Mouse (Mus musculus) midbrain, embryonic 12.5 days (tissue): ENCODE data around the gene 1500009L16Rik. TPM values are rescaled to one million over a fixed set of nuclear protein-coding genes. Genes with fewer than 3 reads are reported as not detected.

Experiments
- ATAC-seq: fragments of 200-750 bp; cut with Nextera tagmentation; 2 replicates; pipeline ENCODE4 v1.8.0; 2017; ENCODE audit warnings: low read depth, moderate TSS enrichment, moderate library complexity; ENCODE audit not compliant: low FRiP score
- H3K27ac ChIP-seq: fragments of 300-500 bp; sonication (generic); replicated peaks from 2 replicates; pipeline ENCODE4 v1.5.1; 2016; ENCODE audit warnings: mild to moderate bottlenecking
- H3K27me3 ChIP-seq: fragments of 300-500 bp; sonication (generic); 2 replicates; pipeline ENCODE4 v1.6.1; 2016; ENCODE audit warnings: mild to moderate bottlenecking
- H3K36me3 ChIP-seq: fragments of 300-500 bp; sonication (generic); 2 replicates; pipeline ENCODE4 v1.6.1; 2016
- H3K4me1 ChIP-seq: fragments of 300-500 bp; sonication (generic); 2 replicates; pipeline ENCODE4 v1.6.1; 2016
- H3K4me2 ChIP-seq: fragments of 300-500 bp; sonication (generic); replicated peaks from 2 replicates; pipeline ENCODE4 v1.6.1; 2016; ENCODE audit warnings: mild to moderate bottlenecking, moderate library complexity
- H3K4me3 ChIP-seq: fragments of 300-500 bp; sonication (generic); 2 replicates; pipeline ENCODE4 v1.5.1; 2016; ENCODE audit warnings: mild to moderate bottlenecking
- H3K9ac ChIP-seq: fragments of 300-500 bp; sonication (generic); replicated peaks from 2 replicates; pipeline ENCODE4 v1.6.1; 2016; ENCODE audit warnings: mild to moderate bottlenecking, moderate library complexity
- H3K9me3 ChIP-seq: fragments of 300-500 bp; sonication (generic); 2 replicates; pipeline ENCODE4 v1.6.1; 2016; ENCODE audit warnings: mild to moderate bottlenecking
- WGBS: fragments of 180-500 bp; shearing (Covaris S2); methylation state at CpG from one replicate; pipeline ENCODE4 v1.1.7; 2016; 5-methylcytosine and 5-hydroxymethylcytosine counted together
- polyA plus RNA-seq: library from polyadenylated mRNA; unstranded; fragments of >200 nt; fragmentation: Nextera tagmentation; extraction: Ambion mirVana; gene quantifications from 2 replicates; pipeline ENCODE4 v1.2.1, GENCODE M21; 2016

The 1500009L16Rik gene
- polyA plus RNA-seq: 40.8 and 47.8 TPM in 2 replicates

DNA sequence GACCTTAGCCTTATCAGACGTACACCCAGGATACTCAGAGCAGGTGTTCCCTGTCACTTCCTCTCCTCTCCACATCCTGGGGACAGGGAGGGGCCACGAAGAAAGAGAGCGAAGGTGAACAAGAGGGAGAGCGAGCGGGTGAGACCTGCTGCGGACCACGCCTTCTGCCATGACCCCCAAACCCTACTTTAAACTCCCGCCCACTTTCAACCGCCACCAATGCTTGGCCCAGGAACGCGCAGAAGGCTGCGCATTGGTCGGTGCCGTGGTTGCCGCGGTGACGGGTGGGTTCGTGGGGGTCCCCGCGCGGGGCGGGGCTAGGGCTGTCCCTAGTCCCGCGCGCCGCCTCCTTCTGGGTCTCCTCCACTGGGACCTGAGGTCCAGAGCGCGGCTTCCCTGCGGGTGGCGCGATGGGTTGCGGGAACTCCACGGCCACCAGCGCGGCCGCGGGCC is at the start of gene 1500009L16Rik:
1500009L16Rik (plus strand) TSS at position 287 of the 453 bp plus-strand sequence.
- Histone ChIP-seq H3K4me2 (peak within 1 kb of the TSS; percentile 84), H3K36me3 (no peaks in the 10 kb centered on the region), H3K9me3 (0 out of 2 replicates have a peak, but pooled peaks cover 3% of the 10 kb centered on the region), H3K27me3 (peaks cover 3% of the 10 kb centered on the region; the same call in 1 of the 2 replicates), H3K4me1 (peaks cover 13% of the 10 kb centered on the region), H3K9ac (peak within 1 kb of the TSS; percentile 83), H3K27ac (no peak within 1 kb of the TSS), H3K4me3 (peak within 1 kb of the TSS; percentile 82)
- under 1% methylated on average over 33 of the region's 37 CpGs for WGBS
- ATAC-seq: peak; percentile 99

DNA sequence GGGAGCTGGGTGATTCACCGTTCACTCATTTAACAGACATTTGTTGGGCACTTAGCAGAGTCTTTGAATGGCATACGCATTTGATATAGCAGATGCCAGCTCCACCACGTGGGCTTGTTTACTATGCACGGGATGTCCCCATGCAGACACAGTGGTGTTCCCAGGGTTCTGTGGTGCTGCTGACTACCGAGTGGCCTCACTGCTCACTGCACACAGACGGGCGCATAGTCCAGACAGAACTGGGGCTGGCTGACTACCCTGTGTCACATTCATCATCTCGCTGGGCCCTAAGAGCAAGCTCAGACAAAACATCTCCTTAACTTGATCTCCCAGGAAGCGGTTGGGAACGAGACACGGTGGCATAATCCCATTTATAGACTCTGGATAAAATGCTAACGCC is 41.3 kb upstream of the 1500009L16Rik start:
- 74% methylated on average over 12 of the region's 12 CpGs for WGBS
- Histone ChIP-seq H3K9me3 (no peaks in the 10 kb centered on the region), H3K36me3 (no peaks in the 10 kb centered on the region), H3K9ac (no peak overlapping the region), H3K27ac (no peak overlapping the region), H3K4me2 (no peak overlapping the region), H3K4me3 (no peak overlapping the region), H3K27me3 (no peaks in the 10 kb centered on the region), H3K4me1 (no peaks in the 10 kb centered on the region)
- ATAC-seq: no peak

DNA sequence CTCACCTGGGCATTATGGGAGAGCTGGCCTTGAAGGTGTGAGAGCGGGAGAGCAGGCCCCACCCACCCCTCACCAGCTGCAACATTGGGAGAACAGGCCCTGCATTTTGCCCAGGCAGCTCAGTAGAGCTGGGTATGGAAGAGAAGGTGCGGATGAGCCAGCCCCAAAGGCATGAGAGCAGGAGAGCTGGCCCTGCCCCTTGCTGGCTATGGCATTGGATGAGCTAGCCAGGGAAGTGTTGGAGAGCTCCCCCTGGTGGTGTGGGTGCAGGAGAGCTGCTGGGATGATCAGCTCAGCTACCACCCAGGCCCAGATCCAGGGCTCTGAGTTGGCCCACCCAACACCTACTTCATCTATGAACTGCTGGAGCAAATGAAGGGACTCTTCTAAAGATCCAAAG is 34.5 kb upstream of the 1500009L16Rik start:
- ATAC-seq: no peak
- H3K27ac ChIP-seq: no peak overlapping the region
- H3K4me2 ChIP-seq: no peak overlapping the region
- WGBS: 88% methylated on average over 2 of the region's 2 CpGs
- no peaks in the 10 kb centered on the region for H3K36me3 ChIP-seq
- H3K27me3 ChIP-seq: no peaks in the 10 kb centered on the region
- H3K4me3 ChIP-seq: no peak overlapping the region
- no peaks in the 10 kb centered on the region for H3K4me1 ChIP-seq
- no peaks in the 10 kb centered on the region for H3K9me3 ChIP-seq
- H3K9ac ChIP-seq: no peak overlapping the region

- no peak overlapping the region for H3K27ac ChIP-seq
- H3K9ac ChIP-seq: no peak overlapping the region
- no peak overlapping the region for H3K4me3 ChIP-seq
- H3K27me3 ChIP-seq: no peaks in the 10 kb centered on the region
- H3K36me3 ChIP-seq: no peaks in the 10 kb centered on the region
- ATAC-seq: no peak
- no peaks in the 10 kb centered on the region for H3K9me3 ChIP-seq
- no peak overlapping the region for H3K4me2 ChIP-seq
- no peaks in the 10 kb centered on the region for H3K4me1 ChIP-seq
- WGBS: 90% methylated on average over 11 of the region's 11 CpGs
These were observed 30.3 kb upstream of the 1500009L16Rik start for GRCm38 (mm10) chr10:83692175-83692895.

DNA sequence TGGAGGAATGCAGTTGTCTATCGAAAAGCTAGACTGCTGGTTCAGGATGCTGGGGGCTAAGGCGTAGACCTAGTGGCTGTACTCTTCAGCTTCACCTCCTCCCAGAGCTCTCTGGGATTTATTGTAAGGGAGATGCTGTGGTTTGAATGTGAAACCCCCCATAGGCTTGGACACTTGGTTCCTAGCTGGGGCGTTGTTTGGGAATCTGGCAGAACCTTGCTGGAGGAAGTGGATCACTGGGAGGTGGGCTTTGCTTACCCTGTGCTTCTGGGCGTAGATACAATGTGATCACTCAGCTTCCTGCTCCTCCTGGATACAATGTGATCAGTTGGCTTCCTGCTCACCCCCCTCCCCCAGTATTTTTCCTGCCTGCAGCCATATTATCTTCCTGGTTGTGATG is 26.4 kb upstream of the 1500009L16Rik start:
- H3K9ac ChIP-seq: no peak overlapping the region
- 90% methylated on average over 4 of the region's 4 CpGs for WGBS

DNA sequence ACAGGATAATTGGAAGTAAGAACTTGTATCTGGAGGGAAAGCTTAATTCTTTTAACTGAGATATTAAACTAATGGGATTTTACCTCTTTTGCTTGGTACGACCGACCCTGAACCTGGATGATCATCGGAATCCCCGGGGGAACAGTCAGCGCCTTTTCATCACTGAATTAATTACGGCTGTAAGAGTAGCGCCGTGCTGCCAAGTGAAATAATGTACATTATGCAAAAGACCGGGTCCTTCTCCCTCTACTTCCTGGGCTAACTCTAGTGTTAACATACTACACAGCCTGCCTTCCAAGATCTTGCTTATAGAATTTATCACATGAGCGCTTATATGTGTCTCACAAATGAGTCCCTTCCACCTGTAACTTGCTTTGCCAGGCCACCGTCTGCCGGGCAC is 16.0 kb upstream of the 1500009L16Rik start:
- Histone ChIP-seq H3K27ac (no peak overlapping the region), H3K27me3 (no peaks in the 10 kb centered on the region), H3K9ac (no peak overlapping the region), H3K4me3 (no peak overlapping the region), H3K36me3 (no peaks in the 10 kb centered on the region), H3K4me1 (no peaks in the 10 kb centered on the region), H3K4me2 (no peak overlapping the region), H3K9me3 (no peaks in the 10 kb centered on the region)
- WGBS: 86% methylated on average over 12 of the region's 12 CpGs
- no peak for ATAC-seq

More for the DNA sequence above, 26.4 kb upstream of the 1500009L16Rik start:
- ATAC-seq: no peak
- no peaks in the 10 kb centered on the region for H3K4me1 ChIP-seq
- H3K4me2 ChIP-seq: no peak overlapping the region
- H3K36me3 ChIP-seq: no peaks in the 10 kb centered on the region
- no peak overlapping the region for H3K27ac ChIP-seq
- H3K4me3 ChIP-seq: no peak overlapping the region
- no peaks in the 10 kb centered on the region for H3K9me3 ChIP-seq
- no peaks in the 10 kb centered on the region for H3K27me3 ChIP-seq

DNA sequence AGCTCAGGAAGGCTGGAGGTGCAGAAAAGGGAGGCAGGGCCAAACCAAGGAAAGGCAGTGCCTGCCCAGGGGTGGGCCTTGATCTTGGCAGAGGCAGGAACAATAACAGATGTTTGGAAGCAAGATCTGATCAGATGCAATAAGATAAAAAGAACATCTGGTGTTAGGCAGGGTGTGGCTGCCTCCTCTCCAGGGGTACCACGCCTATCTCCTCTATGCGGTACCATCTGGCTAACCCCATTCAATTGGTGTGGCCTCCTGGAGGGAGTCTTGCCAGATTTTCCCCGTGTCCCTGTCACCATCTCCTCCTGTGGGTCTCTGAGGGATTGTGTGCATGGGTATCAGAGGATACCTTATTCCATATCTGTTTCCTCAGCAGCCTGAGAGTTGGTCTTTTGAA is 12.7 kb upstream of the 1500009L16Rik start:
- no peak overlapping the region for H3K27ac ChIP-seq
- no peaks in the 10 kb centered on the region for H3K27me3 ChIP-seq
- no peak overlapping the region for H3K4me3 ChIP-seq
- 73% methylated on average over 3 of the region's 3 CpGs for WGBS
- H3K4me2 ChIP-seq: no peak overlapping the region
- ATAC-seq: no peak
- H3K9ac ChIP-seq: no peak overlapping the region
- no peaks in the 10 kb centered on the region for H3K9me3 ChIP-seq
- H3K36me3 ChIP-seq: no peaks in the 10 kb centered on the region
- no peaks in the 10 kb centered on the region for H3K4me1 ChIP-seq

GRCm38 (mm10) chr10:83711769-83712168 is 10.9 kb upstream of the 1500009L16Rik start:
- no peak overlapping the region for H3K4me3 ChIP-seq
- no peak overlapping the region for H3K9ac ChIP-seq
- 62% methylated on average over 10 of the region's 10 CpGs for WGBS
- H3K4me1 ChIP-seq: no peaks in the 10 kb centered on the region
- ATAC-seq: no peak
- no peaks in the 10 kb centered on the region for H3K9me3 ChIP-seq
- no peak overlapping the region for H3K27ac ChIP-seq
- H3K4me2 ChIP-seq: no peak overlapping the region
- no peaks in the 10 kb centered on the region for H3K36me3 ChIP-seq
- H3K27me3 ChIP-seq: no peaks in the 10 kb centered on the region

DNA sequence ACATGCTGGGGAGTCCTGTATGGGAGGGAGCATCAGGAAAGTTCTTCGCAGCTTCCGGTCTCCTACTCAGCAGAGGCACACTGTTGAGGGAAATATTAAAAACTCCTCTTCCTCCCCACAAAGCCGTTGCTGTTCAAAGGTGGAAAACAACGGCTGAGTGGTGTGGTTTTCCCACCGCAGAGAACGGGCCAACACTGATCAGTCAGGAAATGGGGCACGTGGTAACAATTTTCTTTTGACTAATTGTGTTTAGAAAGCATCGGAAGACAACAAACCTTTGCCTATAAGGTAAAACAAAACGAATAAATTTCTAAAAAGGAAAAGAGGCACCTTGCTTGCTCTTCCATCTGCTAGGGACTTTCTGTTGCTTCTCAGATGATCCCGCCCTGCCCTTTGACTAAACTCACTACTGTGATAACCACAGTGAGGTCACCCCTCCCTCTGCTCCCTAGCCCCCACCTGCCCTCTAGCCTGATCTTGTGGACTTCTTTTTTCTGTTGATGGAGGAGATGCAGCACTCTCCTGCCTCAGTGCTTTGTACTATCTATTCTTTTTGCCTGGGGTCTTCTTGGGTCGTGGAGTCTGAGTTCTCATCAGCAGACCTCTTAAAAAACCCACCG is 3.7 kb upstream of the 1500009L16Rik start:
- no peak overlapping the region for H3K4me2 ChIP-seq
- ATAC-seq: no peak
- H3K4me3 ChIP-seq: no peak overlapping the region
- H3K9me3 ChIP-seq: no peaks in the 10 kb centered on the region
- no peaks in the 10 kb centered on the region for H3K27me3 ChIP-seq
- no peak overlapping the region for H3K27ac ChIP-seq
- H3K36me3 ChIP-seq: no peaks in the 10 kb centered on the region
- peaks cover 12% of the 10 kb centered on the region for H3K4me1 ChIP-seq
- no peak overlapping the region for H3K9ac ChIP-seq
- 84% methylated on average over 12 of the region's 12 CpGs for WGBS

GRCm38 (mm10) chr10:83723055-83723454 is 390 bp downstream of the 1500009L16Rik start:
- peak overlapping the region; percentile 84 for H3K4me2 ChIP-seq
- no peak overlapping the region for H3K27ac ChIP-seq
- 0 out of 2 replicates have a peak, but pooled peaks cover 3% of the 10 kb centered on the region for H3K9me3 ChIP-seq
- peaks cover 3% of the 10 kb centered on the region; the same call in 1 of the 2 replicates for H3K27me3 ChIP-seq
- no peaks in the 10 kb centered on the region for H3K36me3 ChIP-seq
- H3K4me3 ChIP-seq: peak overlapping the region; percentile 82
- peak; percentile 73 for ATAC-seq
- H3K4me1 ChIP-seq: peaks cover 13% of the 10 kb centered on the region
- H3K9ac ChIP-seq: peak overlapping the region; percentile 83
- WGBS: 0% methylated on average over 13 of the region's 23 CpGs

GRCm38 (mm10) chr10:83724351-83725059 is 1.8 kb downstream of the 1500009L16Rik start:
- peaks cover 13% of the 10 kb centered on the region for H3K4me1 ChIP-seq
- no peaks in the 10 kb centered on the region for H3K36me3 ChIP-seq
- ATAC-seq: no peak
- peaks cover 3% of the 10 kb centered on the region; the same call in 1 of the 2 replicates for H3K27me3 ChIP-seq
- no peak overlapping the region for H3K9ac ChIP-seq
- H3K4me3 ChIP-seq: no peak overlapping the region
- H3K9me3 ChIP-seq: 0 out of 2 replicates have a peak, but pooled peaks cover 3% of the 10 kb centered on the region
- 89% methylated on average over 15 of the region's 15 CpGs for WGBS
- no peak overlapping the region for H3K27ac ChIP-seq
- H3K4me2 ChIP-seq: no peak overlapping the region

GRCm38 (mm10) chr10:83726164-83726563 is 3.5 kb downstream of the 1500009L16Rik start:
- Histone ChIP-seq H3K4me3 (no peak overlapping the region), H3K27ac (no peak overlapping the region), H3K4me1 (peaks cover 13% of the 10 kb centered on the region), H3K9me3 (0 out of 2 replicates have a peak, but pooled peaks cover 3% of the 10 kb centered on the region), H3K9ac (no peak overlapping the region), H3K4me2 (no peak overlapping the region), H3K36me3 (no peaks in the 10 kb centered on the region), H3K27me3 (peaks cover 3% of the 10 kb centered on the region; the same call in 1 of the 2 replicates)
- WGBS: 77% methylated on average over 11 of the region's 11 CpGs
- no peak for ATAC-seq
